Mouse (Mus musculus): ENCODE data around the gene Bmt2. TPM values are rescaled to one million over a fixed set of nuclear protein-coding genes. Genes with fewer than 3 reads are reported as not detected.

Bmt2 gene
- 25.8 TPM for polyA plus RNA-seq (2014; fragmentation: Illumina TruSeq; extraction: RNeasy Lipid Tissue Mini Kit (QIAGEN cat#74804); ENCODE audit: low replicate concordance)

DNA sequence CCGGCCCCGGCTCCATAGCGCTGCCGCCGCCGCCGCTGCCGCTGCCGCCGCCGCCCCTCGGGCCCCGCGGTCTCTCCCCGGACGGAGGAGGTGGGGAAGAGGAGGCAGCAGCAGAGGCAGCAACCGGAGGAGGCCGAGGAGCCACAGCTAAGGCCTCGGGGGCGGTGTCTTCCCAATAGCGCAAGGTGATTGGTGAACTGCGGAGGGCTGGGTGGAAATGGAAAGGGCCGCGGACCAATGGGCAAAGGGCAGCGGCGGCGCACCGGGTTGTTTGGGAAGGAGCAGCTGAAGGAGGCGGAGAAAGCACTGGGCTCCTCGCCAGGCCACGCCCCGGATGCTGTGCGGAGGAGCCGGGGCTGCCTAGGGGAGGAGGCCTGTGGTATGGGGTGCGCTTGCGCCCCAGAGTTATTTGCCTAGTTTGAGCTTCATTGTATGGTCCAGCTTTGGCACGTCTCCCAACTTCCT, at the start of gene Bmt2:
Gene Bmt2, minus strand, starts transcription at position 149 of the 465 bp plus-strand sequence.

DNA sequence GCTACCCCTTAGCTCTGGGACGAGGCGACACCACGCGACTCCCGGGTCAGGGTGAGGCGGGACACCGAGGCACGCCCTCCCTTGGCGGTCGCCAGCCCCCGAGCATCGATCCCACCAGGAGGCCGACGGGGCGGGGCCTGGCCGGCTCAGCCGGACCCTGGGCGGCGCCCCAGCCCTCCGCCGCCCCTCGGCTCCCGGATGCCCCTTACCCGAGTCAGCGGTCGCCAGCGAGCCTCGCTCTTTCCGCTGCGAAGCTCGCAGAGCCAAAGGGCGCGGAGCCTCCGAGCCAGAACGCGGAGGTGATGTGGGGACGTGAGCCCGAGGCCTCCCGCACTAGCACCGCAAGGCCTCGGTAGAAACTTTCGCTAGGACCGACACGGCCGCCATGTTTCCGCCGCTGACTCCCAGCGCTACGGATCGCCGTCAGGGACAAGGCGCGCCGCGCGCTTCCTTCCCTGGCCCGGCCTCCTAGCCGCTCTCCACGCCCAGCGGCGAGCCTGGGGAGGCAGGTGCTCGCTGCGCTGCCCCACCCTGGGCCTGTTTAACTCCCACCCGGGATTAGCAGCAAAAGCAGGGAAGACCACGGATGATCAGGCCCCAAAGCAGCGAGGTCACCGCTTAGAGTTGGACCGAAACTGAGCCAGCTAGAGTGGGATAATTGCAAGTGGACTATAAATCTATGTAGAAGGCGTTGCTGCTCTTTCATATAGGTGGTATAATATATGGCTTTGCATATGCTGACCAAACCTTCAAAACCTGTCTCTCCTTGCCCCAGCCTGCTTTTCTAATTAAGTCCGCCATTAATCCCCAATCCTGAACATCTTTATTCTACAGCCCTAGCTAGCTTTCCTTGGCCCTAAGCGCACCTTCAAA, 69.9 kb downstream of the Bmt2 start, which contains the start of gene Tmem168:
Gene Tmem168, minus strand, starts transcription at position 480 of the 873 bp plus-strand sequence.

Other genes starting within 250 kb of the Bmt2 start
- 34.2 TPM for gene Tmem168, start 69.9 kb downstream of the Bmt2 start, polyA plus RNA-seq (2014; fragmentation: Illumina TruSeq; extraction: RNeasy Lipid Tissue Mini Kit (QIAGEN cat#74804); ENCODE audit: low replicate concordance)
- gene Gpr85, start 162.0 kb upstream of the Bmt2 start, polyA plus RNA-seq (2014; fragmentation: Illumina TruSeq; extraction: RNeasy Lipid Tissue Mini Kit (QIAGEN cat#74804); ENCODE audit: low replicate concordance) = 4.6 TPM
- 53.3 TPM for gene 2610001J05Rik, start 193.6 kb upstream of the Bmt2 start, polyA plus RNA-seq (2014; fragmentation: Illumina TruSeq; extraction: RNeasy Lipid Tissue Mini Kit (QIAGEN cat#74804); ENCODE audit: low replicate concordance)

Measured in small intestine, adult 10 weeks (tissue).